Mouse (Mus musculus): ENCODE measurements around the gene Tfb1m.

Gene Tfb1m

GRCm38 (mm10) chr17:3514316-3514715 lies 43.3 kb downstream of the Tfb1m start:
- no peak for DNase-seq (ENCODE audit: low read depth, low spot score)

GRCm38 (mm10) chr17:3509841-3510240 lies 47.7 kb downstream of the Tfb1m start:
- peak; percentile 72 for DNase-seq (ENCODE audit: low read depth, low spot score)

GRCm38 (mm10) chr17:3506508-3506907 lies 51.1 kb downstream of the Tfb1m start:
- no peak for DNase-seq (ENCODE audit: low read depth, low spot score)

- no peak for DNase-seq (ENCODE audit: low read depth, low spot score)
Observed at GRCm38 (mm10) chr17:3505711-3506110, 51.9 kb downstream of the Tfb1m start.

GRCm38 (mm10) chr17:3500936-3501335 lies 56.6 kb downstream of the Tfb1m start:
- DNase-seq (ENCODE audit: low read depth, low spot score), result no peak

- no peak for DNase-seq (ENCODE audit: low read depth, low spot score)
Observed at GRCm38 (mm10) chr17:3500076-3500475, 57.5 kb downstream of the Tfb1m start.

DNA sequence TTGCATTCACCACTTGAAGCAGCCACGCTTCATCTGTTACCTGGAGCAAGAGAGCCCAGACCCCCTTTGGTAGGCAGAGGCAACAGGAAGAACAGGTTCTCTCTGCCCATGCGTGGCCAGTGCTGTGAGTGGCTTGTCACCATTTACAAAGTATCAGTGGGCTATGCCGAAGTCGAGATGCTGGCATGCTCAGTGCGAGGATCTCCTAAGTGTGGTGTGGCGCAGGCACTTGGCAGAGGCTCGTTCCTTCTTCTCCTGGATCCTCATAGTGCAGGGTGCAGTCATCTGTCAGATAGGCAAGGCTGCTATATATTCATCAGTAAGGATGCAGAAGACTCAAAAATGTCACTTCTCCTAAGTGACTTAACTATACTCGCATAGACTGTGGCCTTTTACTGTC lies 58.1 kb downstream of the Tfb1m start:
- no peak for DNase-seq (ENCODE audit: low read depth, low spot score)

DNA sequence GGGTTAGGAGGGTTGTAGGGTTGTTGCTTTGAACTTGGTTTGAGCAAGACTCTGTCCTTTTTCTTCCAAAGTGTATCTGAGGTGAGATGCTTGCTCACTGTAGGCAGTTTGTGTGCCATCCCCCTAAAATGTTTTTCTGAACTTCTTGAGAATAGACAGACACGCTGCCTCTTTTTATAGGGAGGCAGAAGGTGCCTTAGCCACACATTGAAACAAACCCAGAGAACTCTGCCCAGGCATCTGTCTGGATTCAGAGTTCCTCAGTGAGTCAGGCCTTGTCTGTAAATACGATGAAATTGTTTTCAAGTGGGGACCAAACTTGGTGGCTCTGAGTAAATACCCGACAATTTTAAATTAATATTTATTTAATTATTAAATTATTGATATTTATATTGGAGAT lies 59.0 kb downstream of the Tfb1m start:
- DNase-seq (ENCODE audit: low read depth, low spot score), result no peak

- DNase-seq (ENCODE audit: low read depth, low spot score), result peak; percentile 66
Observed at GRCm38 (mm10) chr17:3498086-3498485, 59.5 kb downstream of the Tfb1m start.

DNA sequence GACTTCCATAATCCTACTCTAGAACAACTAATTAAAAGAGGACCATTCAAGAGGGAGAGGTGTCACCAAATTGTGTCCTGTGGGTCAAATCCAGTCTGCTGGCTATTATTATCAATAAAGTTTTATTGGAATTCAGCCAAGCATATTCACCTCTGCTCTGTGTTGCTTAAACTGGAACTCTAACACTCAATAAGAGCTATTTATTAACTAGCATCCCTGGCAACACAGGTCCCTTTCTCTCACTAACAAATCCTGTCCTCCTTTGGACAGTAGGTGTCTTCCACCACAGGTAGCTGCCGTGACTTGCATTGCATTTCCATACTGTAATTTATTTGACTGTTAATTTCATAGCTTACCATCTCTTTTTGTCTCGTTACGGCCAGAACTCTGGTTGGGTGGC lies 61.5 kb downstream of the Tfb1m start:
- DNase-seq (ENCODE audit: low read depth, low spot score), result no peak

DNA sequence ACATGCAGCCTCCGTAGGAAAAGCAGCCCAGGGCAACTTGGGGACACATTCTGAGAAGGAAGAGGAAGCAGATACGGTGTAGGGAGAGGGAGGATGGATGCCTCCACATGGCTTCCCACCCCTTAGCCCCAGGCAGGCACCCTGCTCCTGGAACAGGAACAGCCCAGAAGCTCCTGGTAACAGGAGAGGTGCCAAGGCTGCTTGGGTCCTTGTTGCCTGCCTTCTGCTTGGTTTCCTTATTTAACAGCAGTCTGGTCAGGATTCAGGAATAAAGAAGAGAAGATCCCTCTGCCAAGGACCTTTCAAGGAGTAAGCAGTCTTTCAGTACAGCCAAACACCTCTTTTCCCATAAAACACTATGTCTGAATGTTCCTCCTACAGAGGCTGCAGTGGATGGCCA lies 62.0 kb downstream of the Tfb1m start:
- no peak for DNase-seq (ENCODE audit: low read depth, low spot score)

- DNase-seq (ENCODE audit: low read depth, low spot score), result no peak
Observed at GRCm38 (mm10) chr17:3491667-3492066, 65.9 kb downstream of the Tfb1m start.

DNA sequence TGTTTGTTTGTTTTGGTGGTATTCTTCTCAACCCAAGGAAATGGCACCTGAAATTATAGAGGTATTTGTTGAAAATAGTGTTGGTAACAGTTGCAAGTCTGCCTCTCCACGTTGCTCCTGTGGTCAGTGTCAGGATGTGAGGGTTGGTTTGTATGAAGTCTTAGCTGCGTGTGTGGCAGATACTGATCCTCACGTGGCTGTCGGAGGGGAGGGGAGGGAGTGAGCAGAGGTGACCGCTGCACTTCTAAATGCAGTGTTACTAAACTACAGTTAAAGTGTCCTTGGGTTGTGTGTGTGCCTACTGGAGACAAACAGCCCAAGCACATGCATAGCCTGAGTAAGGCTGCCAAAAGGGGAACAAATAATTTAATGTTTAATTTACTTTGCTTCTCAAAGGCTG lies 66.5 kb downstream of the Tfb1m start:
- DNase-seq (ENCODE audit: low read depth, low spot score), result no peak

- DNase-seq (ENCODE audit: low read depth, low spot score), result no peak
Observed at GRCm38 (mm10) chr17:3490216-3490895, 67.2 kb downstream of the Tfb1m start.

- DNase-seq (ENCODE audit: low read depth, low spot score), result no peak
Observed at GRCm38 (mm10) chr17:3487721-3488601, 69.6 kb downstream of the Tfb1m start.

DNA sequence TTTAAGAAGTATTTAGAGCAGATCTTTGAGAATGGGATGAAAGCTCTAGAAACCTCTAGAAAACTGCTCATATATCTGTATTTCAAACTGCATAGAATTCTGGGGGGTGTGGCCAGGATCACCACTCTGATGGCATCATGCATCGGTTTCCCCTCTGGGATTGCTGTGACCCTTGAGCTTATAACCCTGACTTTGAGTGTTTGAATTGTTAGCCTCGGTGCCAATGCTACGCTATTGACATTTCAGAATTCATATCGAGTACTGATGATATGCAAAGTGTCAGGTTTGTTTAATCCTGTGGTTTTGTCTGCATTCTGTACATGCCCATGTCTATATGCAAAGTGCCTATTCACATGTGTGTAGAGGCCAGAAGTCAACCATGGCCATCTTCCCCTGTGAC lies 70.4 kb downstream of the Tfb1m start:
- DNase-seq (ENCODE audit: low read depth, low spot score), result no peak

- DNase-seq (ENCODE audit: low read depth, low spot score), result no peak
Observed at GRCm38 (mm10) chr17:3485851-3486250, 71.7 kb downstream of the Tfb1m start.

DNA sequence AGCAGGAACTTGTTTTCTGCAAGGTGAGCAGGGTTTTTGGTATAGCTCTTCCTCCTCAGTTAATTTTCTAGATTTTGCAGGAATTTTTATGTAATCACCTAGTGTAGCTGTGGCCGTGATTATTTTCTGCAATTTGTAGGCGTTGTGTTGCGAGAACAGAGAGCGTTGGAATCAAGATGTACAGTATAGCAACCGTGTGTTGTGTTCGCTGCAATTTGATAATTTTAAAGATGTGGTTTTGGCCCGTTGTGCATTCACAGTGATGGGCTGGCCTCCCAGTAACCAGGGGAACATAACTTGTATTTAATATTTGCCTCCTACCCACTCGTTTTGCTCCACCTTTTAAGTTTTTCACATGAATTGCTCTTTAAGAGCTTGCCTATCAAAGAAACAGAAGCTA lies 74.5 kb downstream of the Tfb1m start:
- DNase-seq (ENCODE audit: low read depth, low spot score), result no peak

DNA sequence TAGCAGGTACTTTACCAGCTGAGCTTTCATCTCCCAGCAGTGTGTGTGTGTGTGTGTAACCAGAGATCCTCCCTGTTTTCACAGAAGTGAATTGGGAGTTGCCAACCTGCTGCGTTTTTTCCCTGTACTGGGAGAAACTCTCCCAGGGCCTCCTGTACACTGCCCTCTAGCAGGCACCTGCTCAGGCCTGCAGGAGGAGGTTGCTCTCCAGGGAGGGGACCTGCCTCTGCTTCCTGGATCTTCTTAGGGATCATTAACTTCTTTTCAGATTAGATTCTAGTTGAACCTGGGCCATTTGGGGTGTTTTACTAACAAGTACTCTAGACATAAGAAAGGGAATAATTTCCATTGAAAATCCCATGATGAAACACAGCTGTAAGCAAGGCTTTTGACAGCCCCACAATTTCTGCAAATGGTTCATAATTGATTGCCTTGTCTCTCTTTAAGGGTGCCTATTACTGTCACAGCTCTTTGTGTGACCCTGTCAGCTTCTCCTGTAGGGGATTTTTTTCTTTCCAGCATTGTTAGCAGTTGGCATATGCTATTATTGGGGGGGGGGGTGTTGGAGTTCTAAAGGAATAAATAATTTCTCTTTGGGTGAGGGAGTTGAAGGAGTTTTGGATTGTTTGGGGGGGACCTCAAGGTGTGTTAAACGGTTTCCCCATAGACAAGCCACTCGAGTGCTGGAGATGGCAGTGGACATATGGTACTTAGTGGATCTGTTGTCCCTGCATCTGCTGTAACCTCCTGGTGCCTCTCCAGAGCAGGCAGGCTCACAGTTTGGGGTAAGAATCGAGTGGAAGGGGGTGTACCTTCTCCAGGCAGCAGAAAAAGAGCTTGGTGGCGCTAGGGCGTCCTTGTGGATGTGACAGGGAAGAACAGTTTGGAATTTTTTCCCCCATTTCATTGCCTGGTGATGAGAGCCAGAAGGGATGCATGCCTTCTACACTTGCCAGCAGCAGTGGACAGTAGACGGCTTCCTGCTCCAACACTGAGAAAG lies 75.7 kb downstream of the Tfb1m start:
- no peak for DNase-seq (ENCODE audit: low read depth, low spot score)

DNA sequence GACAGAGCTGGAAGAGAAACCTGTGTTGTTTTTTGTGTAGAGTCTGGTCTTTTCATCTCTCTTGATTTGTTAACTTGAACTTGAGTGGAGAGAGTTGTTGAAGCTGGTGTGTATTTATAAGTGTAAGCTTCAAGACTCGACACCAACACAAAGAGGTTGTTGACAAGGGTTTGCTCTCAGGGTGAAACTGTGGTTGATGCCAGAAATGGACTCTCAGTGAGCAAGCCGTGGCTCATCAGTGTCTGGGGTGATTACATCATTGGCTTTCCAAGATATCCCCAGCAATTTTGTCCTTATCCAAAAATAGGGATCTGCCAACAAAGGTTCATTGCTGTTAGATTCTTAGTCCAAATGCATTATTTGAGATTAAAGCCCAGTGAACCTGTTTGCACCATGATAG lies 81.0 kb downstream of the Tfb1m start:
- no peak for DNase-seq (ENCODE audit: low read depth, low spot score)

DNA sequence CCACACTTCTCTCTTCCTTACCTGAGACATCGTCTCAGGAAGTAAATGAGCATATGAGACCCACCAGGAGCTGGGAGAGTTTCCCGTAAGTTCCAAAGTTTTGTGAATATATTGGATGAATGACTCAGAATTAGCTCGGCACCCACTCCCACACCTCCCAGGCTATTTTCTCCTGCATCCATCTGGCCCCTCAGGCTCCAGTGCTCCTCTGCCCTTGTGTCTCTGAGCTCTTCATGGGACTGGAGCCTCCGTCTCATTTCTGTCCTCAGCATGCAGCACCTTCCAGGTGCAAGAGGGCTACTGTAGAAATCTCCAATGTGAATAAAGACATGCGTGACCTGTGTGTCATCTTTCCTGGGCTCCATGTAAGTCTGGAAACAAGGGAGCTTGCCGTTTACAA lies 85.6 kb downstream of the Tfb1m start:
- DNase-seq (ENCODE audit: low read depth, low spot score), result no peak

All from mesoderm, embryonic 11.5 days (tissue).